Mouse (Mus musculus) cerebellum, postnatal 25 days (tissue): Measurements from ENCODE around the gene Fam19a4.

ENCODE experiments used
- DNase-seq, 2 experiments: peaks; one replicate each; pipeline ENCODE4 v3.0.0; 2021; ENCODE audit warnings: mixed read lengths in 2 of 2

The Fam19a4 gene

GRCm38 (mm10) chr6:97060074-97060681, at the start of gene Fam19a4:
Fam19a4 (minus strand) TSS chr6:97060413.
- DNase-seq: peak in 1 of 2 experiments; percentile 22

- DNase-seq: peak in 1 of 2 experiments; percentile 58
Measured at GRCm38 (mm10) chr6:97106777-97107176, 46.6 kb upstream of the Fam19a4 start.

- no peak for DNase-seq
Measured at GRCm38 (mm10) chr6:97106106-97106505, 45.9 kb upstream of the Fam19a4 start.

GRCm38 (mm10) chr6:97104264-97104852, 44.1 kb upstream of the Fam19a4 start:
- DNase-seq: no peak

GRCm38 (mm10) chr6:97101958-97102702, 41.9 kb upstream of the Fam19a4 start:
- no peak for DNase-seq

GRCm38 (mm10) chr6:97101190-97101957, 41.2 kb upstream of the Fam19a4 start:
- DNase-seq: no peak

- DNase-seq: no peak
Measured at GRCm38 (mm10) chr6:97082336-97082735, 22.1 kb upstream of the Fam19a4 start.

- DNase-seq: no peak
Measured at GRCm38 (mm10) chr6:97080016-97080415, 19.8 kb upstream of the Fam19a4 start.

GRCm38 (mm10) chr6:97059599-97059998, 614 bp downstream of the Fam19a4 start:
- no peak for DNase-seq

GRCm38 (mm10) chr6:97052196-97052770, 7.9 kb downstream of the Fam19a4 start:
- DNase-seq: no peak

GRCm38 (mm10) chr6:97048403-97048802, 11.8 kb downstream of the Fam19a4 start:
- DNase-seq: no peak

GRCm38 (mm10) chr6:97046541-97046940, 13.7 kb downstream of the Fam19a4 start:
- DNase-seq: no peak

- DNase-seq: no peak
Measured at GRCm38 (mm10) chr6:97027110-97027677, 33.0 kb downstream of the Fam19a4 start.

- no peak for DNase-seq
Measured at GRCm38 (mm10) chr6:97019323-97019722, 40.9 kb downstream of the Fam19a4 start.

- DNase-seq: no peak
Measured at GRCm38 (mm10) chr6:97016711-97017110, 43.5 kb downstream of the Fam19a4 start.

GRCm38 (mm10) chr6:97016018-97016417, 44.2 kb downstream of the Fam19a4 start:
- no peak for DNase-seq

- peak; percentile 34 to 69 for DNase-seq
Measured at GRCm38 (mm10) chr6:97006513-97007094, 53.6 kb downstream of the Fam19a4 start.

- DNase-seq: peak; percentile 17 to 54
Measured at GRCm38 (mm10) chr6:97005038-97005437, 55.2 kb downstream of the Fam19a4 start.

- no peak for DNase-seq
Measured at GRCm38 (mm10) chr6:96995556-96996159, 64.6 kb downstream of the Fam19a4 start.

GRCm38 (mm10) chr6:96991741-96992140, 68.5 kb downstream of the Fam19a4 start:
- DNase-seq: no peak

GRCm38 (mm10) chr6:96977537-96977936, 82.7 kb downstream of the Fam19a4 start:
- DNase-seq: no peak

GRCm38 (mm10) chr6:96944796-96945195, 115.4 kb downstream of the Fam19a4 start:
- peak; percentile 13 to 44 for DNase-seq
